Mouse (Mus musculus) lung, postnatal 10 days (tissue): ENCODE data around the gene Epb41l3.

Experiments used
- DNase-seq: peaks from one replicate; pipeline ENCODE4 v3.0.0; 2021

The Epb41l3 gene

GRCm38 (mm10) chr17:69075501-69076237, at the start of gene Epb41l3:
Gene Epb41l3, plus strand, starts transcription at chr17:69075683.
- DNase-seq = peak; percentile 85

DNA sequence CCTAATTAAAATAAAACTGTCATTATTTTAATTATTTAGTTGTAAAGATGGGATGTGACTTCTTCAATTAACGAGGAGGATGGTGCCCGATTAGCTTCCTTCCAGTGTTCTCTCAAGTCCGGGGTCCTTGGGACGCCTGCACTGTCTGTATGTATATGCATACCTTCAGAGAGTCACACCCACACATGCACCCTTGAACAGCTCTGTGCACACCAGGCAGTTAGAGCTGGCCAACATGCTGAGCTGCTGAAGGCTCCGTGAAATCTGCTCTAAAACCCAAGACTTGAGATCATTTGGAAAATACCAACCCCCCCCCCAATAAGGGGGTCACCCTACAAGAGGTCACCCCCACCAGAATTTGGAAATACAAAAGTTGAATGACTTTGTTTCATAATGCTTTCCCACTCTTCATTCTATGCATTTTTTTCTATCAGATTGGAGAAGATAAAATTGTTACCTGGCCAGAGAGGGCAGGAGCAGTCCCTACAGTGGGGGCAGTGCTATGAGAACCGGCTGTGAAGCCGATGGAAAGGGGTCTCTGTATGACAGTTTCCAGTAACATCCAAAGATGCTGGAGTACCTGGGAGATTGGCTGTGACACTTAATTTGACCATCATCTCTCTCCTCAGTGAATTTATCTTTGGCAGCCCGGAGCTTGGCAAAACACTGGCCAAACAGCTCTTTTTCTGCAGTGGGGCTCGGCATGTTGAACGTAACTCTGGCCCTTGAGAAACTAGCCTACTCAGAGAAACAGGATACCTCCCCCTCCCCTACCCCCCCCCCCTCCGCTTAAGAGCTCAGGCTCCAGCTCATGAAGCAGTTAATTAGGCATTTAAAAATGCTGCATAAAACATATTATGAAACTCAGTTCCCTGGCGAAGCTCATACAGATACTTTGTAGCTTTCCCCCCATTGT, 36.5 kb upstream of the Epb41l3 start:
- no peak for DNase-seq

DNA sequence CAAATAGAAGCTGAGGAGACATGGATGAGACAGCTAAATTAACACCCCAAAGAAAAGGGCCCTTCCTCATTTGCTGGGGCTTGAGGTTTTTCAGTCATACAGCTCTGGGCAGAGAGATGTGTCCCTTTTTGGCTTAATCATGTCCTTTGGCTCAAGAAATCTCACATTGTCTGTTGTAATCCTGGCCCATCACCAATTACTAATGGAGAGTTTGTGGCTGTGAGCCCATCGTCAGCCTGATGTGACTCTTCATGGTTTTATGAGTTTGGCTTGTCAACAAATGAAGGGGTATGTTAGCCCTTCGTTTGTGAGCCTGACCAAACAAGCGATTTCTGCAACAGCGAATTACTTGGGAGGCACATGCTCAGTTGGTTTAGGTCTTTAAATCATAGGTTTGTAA, 34.0 kb upstream of the Epb41l3 start:
- no peak for DNase-seq

- peak; percentile 27 for DNase-seq
Measured at GRCm38 (mm10) chr17:69048826-69049225, 26.7 kb upstream of the Epb41l3 start.

DNA sequence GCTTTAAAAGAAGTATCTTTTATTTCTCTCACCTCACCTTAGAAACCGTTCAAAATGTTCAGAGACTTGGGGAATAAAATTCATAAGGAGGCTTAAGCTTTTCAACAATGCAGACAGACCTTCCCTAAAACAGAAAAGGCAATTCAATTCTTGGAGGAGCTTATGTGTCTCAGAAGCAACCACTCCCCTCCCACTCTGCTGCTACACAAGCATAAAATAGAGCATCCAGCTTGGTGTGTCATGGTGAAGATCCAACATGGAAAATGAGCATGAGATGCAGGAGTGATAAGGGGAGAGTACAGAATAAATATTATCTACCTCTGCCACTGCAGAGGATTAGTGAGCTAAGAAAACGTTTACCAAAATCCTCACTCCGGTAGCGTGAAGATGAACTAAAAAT, 21.5 kb upstream of the Epb41l3 start:
- no peak for DNase-seq

DNA sequence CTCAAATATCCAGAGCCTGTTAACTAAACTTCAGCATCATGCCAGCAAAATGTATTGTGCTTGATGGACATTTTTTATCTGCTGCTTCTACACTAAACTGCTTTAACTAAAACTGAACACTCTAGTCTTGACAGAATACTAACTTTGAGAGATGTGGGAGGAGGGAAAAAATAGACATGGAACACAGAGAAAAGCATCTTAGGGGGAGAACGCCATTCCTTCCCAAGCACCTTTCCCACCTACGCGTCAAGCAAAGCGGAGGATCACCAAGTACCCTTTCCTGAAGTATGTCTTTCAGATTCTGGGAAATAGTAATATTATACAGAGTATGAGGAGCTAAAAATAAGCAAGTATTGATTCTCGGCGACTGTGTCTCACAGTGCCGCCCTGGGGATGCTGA, 15.7 kb upstream of the Epb41l3 start:
- DNase-seq = no peak

DNA sequence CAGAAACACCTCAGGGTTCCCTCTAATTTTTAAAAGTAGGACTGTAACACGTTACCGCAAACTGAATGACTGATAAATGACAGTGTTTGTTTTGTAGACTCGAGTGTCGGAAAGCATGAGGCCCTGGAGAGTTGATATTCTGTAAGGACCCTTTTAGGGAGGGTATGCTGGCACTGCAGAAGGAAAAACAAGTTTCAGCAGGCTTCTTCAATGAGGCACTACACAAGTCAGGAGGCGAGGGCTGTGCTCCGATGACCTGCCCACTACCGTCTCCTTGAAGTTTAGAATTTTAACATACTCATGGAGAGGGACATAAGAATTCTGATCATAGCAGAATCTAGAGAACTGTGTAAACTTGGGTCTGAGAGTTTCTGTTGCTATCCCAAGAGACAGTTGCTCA, 15.1 kb upstream of the Epb41l3 start:
- peak; percentile 4 for DNase-seq

DNA sequence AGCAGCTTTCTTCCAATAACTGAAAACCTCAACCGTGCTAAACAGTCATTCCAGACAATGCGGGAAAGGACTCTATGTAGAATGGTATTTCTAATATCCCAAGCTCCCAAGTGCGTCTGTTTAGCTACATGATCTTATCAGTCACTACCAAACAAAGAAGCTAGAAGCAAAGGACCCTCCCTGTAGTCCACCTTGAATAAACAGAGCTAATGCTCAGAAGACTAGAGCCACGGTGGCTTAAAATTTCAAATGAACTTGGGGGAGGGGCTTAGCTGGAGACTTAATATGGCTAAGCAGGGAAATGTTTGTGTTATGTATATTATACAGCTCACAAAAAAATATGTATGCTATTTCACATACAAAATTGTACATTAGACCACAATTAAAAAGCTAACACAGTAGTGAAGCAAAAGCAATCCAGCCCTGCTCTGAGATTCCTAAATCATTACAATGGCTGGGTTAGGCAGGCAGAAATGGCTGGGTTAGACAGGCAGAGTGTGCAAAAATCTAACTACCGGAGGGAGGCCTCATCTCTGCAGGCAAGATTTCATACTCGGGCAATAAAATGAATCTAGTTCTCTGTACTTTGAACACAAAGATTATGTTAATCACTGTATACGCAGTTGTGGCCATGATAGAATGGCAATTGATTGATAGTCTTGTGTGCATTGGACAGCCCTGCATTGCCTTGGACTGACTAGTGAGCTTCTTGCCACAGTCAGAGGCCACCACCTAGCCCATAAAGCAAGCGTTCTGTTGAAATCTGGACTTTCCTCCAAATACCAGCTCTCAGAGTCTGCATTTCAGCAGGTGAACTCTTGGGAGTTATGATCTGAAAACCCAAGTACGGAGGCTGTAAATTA, 13.4 kb upstream of the Epb41l3 start:
- no peak for DNase-seq

- DNase-seq = no peak
Measured at GRCm38 (mm10) chr17:69067937-69068739, 7.3 kb upstream of the Epb41l3 start.

DNA sequence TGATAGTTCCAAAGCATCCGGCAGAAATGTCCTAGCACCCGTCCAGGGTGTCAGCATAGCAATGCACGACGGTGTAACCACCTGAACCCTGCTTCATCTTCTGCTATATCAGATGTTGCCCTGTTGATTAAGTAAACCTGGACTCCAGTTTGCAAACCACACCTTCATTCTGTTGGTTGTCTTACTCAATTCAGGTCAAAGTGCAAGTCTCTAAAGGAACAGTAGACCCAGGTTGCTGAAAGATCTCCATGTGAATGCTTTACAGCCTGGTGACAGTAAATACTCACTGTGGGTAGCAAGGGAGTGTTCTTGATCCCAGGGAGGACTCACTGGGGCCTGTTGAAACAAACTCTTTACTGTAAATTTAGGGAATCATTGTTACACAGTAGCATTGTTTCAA, 1.4 kb upstream of the Epb41l3 start:
- no peak for DNase-seq

DNA sequence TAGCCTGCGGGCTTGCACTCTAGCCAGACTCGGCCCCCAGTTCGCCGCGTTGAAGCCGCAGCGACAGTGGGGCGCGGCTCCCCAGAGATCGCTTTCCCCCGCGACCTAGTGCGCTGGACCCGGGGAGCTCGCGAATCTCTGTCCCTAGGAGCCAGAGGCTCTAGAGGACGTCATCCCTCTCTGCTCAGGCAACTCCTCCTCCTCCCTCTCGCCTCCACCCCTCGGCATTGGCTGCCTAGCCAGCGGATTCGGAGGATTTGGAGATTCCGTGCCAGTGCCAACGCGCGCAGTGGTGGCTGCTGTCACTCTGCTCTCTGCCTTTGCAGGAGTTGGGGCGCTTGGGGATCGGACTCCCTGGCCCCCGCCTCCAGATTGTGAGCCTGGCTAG, 749 bp downstream of the Epb41l3 start:
- peak; percentile 52 for DNase-seq

GRCm38 (mm10) chr17:69076747-69077543, 1.5 kb downstream of the Epb41l3 start:
- DNase-seq = peak; percentile 2

- no peak for DNase-seq
Measured at GRCm38 (mm10) chr17:69077544-69077920, 2.0 kb downstream of the Epb41l3 start.

- peak; percentile 5 for DNase-seq
Measured at GRCm38 (mm10) chr17:69082316-69082715, 6.8 kb downstream of the Epb41l3 start.

DNA sequence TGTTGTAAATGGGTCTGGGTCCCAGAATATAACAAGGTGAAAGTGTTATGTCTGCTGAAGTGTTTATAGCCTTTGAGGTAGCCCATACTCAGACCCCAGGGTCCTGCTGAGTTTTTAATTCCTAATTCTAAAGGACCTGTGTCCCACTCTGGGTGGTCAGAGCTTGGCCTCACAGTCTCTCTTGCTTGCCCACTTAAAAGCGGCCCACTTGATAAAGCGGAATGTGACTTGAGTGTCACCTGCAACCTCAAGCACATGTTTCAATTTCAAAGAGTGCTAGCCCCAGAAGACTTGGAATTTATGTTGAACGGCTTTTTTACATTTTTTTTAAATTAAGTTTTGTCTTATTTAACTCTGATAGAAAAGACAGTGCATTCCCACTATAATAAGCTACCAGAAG, 16.1 kb downstream of the Epb41l3 start:
- DNase-seq = peak; percentile 16

DNA sequence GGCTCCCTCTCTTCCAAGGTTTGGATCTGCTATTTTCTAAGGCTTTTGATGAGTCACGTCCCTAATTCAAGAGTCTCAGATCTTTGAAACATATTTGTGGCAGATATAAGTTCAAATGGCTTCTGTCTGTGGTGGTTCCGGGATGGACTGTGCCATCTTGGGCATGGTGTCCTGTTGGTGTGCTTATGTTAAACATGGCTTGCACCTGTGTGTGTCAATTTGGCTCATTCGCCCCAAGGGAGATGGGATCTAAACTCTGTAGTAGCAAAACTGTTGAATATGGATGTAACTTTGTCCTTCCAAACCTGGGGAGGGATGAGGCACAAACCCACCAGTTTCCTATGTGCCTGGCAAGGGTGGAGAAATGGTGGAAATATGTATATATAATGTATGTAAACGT, 21.6 kb downstream of the Epb41l3 start:
- no peak for DNase-seq

- DNase-seq = no peak
Measured at GRCm38 (mm10) chr17:69097955-69098354, 22.5 kb downstream of the Epb41l3 start.

DNA sequence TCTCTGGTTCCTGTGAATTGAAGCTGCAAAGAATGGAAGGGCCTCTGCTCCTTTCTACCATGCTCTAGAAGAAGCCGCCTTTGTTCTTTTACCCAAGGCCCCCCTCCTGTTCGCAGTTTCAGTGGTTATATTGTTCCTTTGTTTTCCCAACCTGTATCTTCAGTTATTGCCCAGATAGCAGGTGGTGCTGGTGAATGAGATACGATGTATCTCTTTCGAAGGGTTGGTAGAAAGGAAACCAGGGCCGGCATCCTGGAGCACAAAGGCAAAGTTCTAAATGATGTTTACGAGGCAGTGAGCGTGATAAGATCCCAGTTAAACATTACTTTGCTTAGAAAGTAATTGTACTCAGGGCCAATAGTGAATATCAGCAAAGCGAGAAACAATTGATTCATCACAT, 27.8 kb downstream of the Epb41l3 start:
- no peak for DNase-seq

DNA sequence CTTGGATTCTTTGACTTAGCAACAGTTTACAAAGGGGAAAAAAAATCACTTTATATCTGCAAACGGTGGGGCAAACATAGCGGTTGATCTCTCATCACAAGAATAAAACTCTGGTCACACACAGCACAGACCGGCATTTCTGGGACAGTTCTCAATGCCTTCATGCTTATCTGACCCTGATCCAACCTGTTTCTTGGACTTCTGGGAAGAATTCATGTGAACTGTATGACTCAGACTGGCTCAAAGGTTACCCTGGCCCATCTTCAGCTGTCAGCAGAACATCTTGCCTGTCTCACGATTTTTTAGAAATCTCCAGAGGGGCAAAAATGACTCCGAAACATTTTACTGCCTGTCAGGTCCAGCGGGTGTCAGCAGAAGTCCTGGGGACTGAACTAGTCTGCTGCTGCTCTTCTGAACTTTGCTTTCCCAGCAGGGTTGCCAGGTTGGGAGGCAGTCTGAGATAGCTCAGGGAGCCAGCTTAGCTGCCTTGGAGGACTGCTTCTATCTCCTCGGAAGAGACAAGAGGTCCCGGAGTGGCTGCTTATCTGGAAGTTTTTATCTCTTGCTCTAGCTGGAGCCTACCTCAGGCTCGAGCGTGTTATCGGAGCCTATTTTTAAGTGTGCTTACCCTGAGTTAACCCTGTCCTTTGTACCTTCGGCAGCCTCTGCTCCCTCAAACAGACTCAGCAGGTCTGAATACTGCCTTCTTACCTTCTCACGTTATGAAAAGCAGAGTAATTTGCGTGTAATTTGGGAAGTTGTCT, 29.7 kb downstream of the Epb41l3 start:
- no peak for DNase-seq

DNA sequence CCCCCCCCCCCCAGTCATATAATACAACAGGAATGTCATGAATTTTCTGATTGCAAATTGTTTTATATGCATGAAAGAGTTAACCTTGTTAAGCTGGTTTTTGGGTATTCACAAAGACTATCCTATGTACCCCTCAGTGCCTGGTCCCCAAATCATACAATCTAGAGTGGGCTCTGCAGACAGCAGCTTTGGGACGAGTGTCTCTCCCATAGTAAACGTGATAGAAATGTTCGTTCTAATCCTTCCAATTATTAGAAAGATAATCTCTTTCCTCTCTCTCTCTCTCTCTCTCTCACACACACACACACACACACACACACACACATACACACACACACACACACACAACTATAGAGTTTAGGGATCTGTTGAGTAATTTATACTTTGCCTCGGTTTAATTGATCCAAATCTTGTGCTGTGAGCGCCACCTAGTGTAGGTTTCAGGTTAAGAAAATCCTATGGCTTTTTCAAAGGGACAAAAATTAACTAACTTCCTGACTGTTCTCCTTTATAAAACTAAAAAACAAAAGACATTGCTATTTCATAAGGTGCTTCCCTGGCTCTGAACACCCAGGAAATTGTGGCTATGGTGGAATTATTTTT, 30.4 kb downstream of the Epb41l3 start:
- DNase-seq = peak; percentile 64
